Mouse (Mus musculus) embryonic facial prominence, embryonic 11.5 days (tissue): ENCODE results near the gene Naip2. TPM values are rescaled to one million over a fixed set of nuclear protein-coding genes. Genes with fewer than 3 reads are reported as not detected.

Source experiments
- ATAC-seq: fragments of 200-750 bp; cut with Nextera tagmentation; replicated peaks from 2 replicates; pipeline ENCODE4 v1.8.0; 2017; ENCODE audit warnings: low read depth; ENCODE audit not compliant: insufficient number of reproducible peaks, low FRiP score, low TSS enrichment
- DNase-seq: peaks from one replicate; pipeline ENCODE4 v3.0.0-alpha.2; 2015; ENCODE audit warnings: low spot score
- H3K27ac ChIP-seq: fragments of 300-500 bp; sonication (generic); replicated peaks from 2 replicates; pipeline ENCODE4 v1.5.1; 2014; ENCODE audit warnings: mild to moderate bottlenecking, low read depth, low read length, control low read depth
- H3K27me3 ChIP-seq: fragments of 300-500 bp; sonication (generic); 2 replicates; pipeline ENCODE4 v1.6.1; 2014; ENCODE audit warnings: mild to moderate bottlenecking, low read length, moderate library complexity, mixed read lengths; ENCODE audit not compliant: control insufficient read depth, insufficient read depth
- H3K36me3 ChIP-seq: fragments of 300-500 bp; sonication (generic); replicated peaks from 2 replicates; pipeline ENCODE4 v1.6.1; 2014; ENCODE audit warnings: low read depth, mild to moderate bottlenecking, low read length, moderate library complexity, mixed read lengths; ENCODE audit not compliant: control insufficient read depth, insufficient read depth
- H3K4me1 ChIP-seq: fragments of 300-500 bp; sonication (generic); 2 replicates; pipeline ENCODE4 v1.6.1; 2014; ENCODE audit warnings: low read length, mixed read lengths; ENCODE audit not compliant: control insufficient read depth, insufficient read depth
- H3K4me2 ChIP-seq: fragments of 300-500 bp; sonication (generic); 2 replicates; pipeline ENCODE4 v1.6.1; 2014; ENCODE audit warnings: low read depth, mild to moderate bottlenecking, control low read depth, low read length, moderate library complexity
- H3K4me3 ChIP-seq: fragments of 300-500 bp; sonication (generic); 2 replicates; pipeline ENCODE4 v1.5.1; 2014; ENCODE audit warnings: low read depth, low read length, control low read depth
- H3K9ac ChIP-seq: fragments of 300-500 bp; sonication (generic); replicated peaks from 2 replicates; pipeline ENCODE4 v1.6.1; 2014; ENCODE audit warnings: mild to moderate bottlenecking, control low read depth, low read length
- H3K9me3 ChIP-seq: fragments of 300-500 bp; sonication (generic); replicated peaks from 2 replicates; pipeline ENCODE4 v1.6.1; 2016; ENCODE audit warnings: mild to moderate bottlenecking, low read length, inconsistent platforms, mixed read lengths; ENCODE audit not compliant: control insufficient read depth
- WGBS: fragments of 180-500 bp; shearing (Covaris S2); extraction: QIAGEN DNeasy Blood & Tissue Kit; methylation state at CpG from one replicate; pipeline ENCODE4 v1.1.7; 2014; 5-methylcytosine and 5-hydroxymethylcytosine counted together
- polyA plus RNA-seq: library from polyadenylated mRNA; unstranded; fragments of >200 nt; fragmentation: Nextera tagmentation; extraction: Ambion mirVana; gene quantifications from 2 replicates; pipeline ENCODE4 v1.2.1, GENCODE M21; 2014

Gene Naip2
- polyA plus RNA-seq, 1 experiment from 2014 or later: 0.32 TPM

GRCm38 (mm10) chr13:100103052-100103658 lies 98.7 kb downstream of the Naip2 start:
- peak overlapping the region; percentile 80 for H3K27ac ChIP-seq
- H3K9me3 ChIP-seq: no peaks in the 10 kb centered on the region
- 7% methylated on average over 15 of the region's 15 CpGs for WGBS
- H3K36me3 ChIP-seq: no peaks in the 10 kb centered on the region; the same call in 1 of the 2 replicates
- no peak for ATAC-seq
- H3K4me1 ChIP-seq: no peaks in the 10 kb centered on the region
- no peaks in the 10 kb centered on the region for H3K27me3 ChIP-seq
- peak overlapping the region; percentile 75 for H3K4me2 ChIP-seq
- DNase-seq: no peak
- H3K4me3 ChIP-seq: peak overlapping the region; percentile 98
- peak overlapping the region; percentile 92 for H3K9ac ChIP-seq

- WGBS: 91% methylated on average over 6 of the region's 6 CpGs
- Histone ChIP-seq H3K27me3 (no peaks in the 10 kb centered on the region), H3K36me3 (peaks cover 3% of the 10 kb centered on the region; the same call in 1 of the 2 replicates), H3K4me3 (no peak overlapping the region), H3K4me2 (no peak overlapping the region), H3K9ac (no peak overlapping the region), H3K4me1 (no peaks in the 10 kb centered on the region), H3K27ac (no peak overlapping the region), H3K9me3 (no peaks in the 10 kb centered on the region)
- no peak for ATAC-seq
- DNase-seq: no peak
Observed at GRCm38 (mm10) chr13:100098808-100099207, 103.1 kb downstream of the Naip2 start.

Other genes with a start within 250 kb of the Naip2 start
- gene Mccc2, start 186.5 kb downstream of the Naip2 start, polyA plus RNA-seq: 50.0 and 53.6 TPM in 2 replicates
- gene Bdp1, start 98.0 kb downstream of the Naip2 start, polyA plus RNA-seq: 19.2 and 26.3 TPM in 2 replicates
- gene Serf1, start 94.1 kb downstream of the Naip2 start, polyA plus RNA-seq: 276 and 318 TPM in 2 replicates
- 80.4 and 81.7 TPM in 2 replicates for gene Smn1, start 77.2 kb downstream of the Naip2 start, polyA plus RNA-seq
- 0.14 and 0.17 TPM in 2 replicates for gene Naip5, start 44.2 kb upstream of the Naip2 start, polyA plus RNA-seq
- 0.14 TPM in 1 of 2 replicates, not detected in the other for gene Naip6, start 115.6 kb upstream of the Naip2 start, polyA plus RNA-seq